Mouse (Mus musculus) frontal cortex, postnatal 25 days (tissue): ENCODE data around the gene Wwox.

Source experiments
- DNase-seq, 2 experiments: peaks; one replicate each; pipeline ENCODE4 v3.0.0; 2022; ENCODE audit warnings: low spot score in 2 of 2

Gene Wwox

GRCm38 (mm10) chr8:115159711-115160374, 720.4 kb downstream of the Wwox start:
- no peak for DNase-seq

GRCm38 (mm10) chr8:115160407-115160806, 721.0 kb downstream of the Wwox start:
- DNase-seq, result no peak

- DNase-seq, result no peak
Measured at GRCm38 (mm10) chr8:115161520-115161919, 722.1 kb downstream of the Wwox start.

- DNase-seq, result no peak
Measured at GRCm38 (mm10) chr8:115164872-115165271, 725.4 kb downstream of the Wwox start.

GRCm38 (mm10) chr8:115173634-115174081, 734.2 kb downstream of the Wwox start:
- DNase-seq, result no peak

- no peak for DNase-seq
Measured at GRCm38 (mm10) chr8:115185431-115185964, 746.0 kb downstream of the Wwox start.

- no peak for DNase-seq
Measured at GRCm38 (mm10) chr8:115186121-115186811, 746.8 kb downstream of the Wwox start.

- no peak for DNase-seq
Measured at GRCm38 (mm10) chr8:115186882-115187281, 747.4 kb downstream of the Wwox start.

- no peak for DNase-seq
Measured at GRCm38 (mm10) chr8:115188446-115188845, 749.0 kb downstream of the Wwox start.

- DNase-seq, result no peak
Measured at GRCm38 (mm10) chr8:115189836-115190235, 750.4 kb downstream of the Wwox start.

GRCm38 (mm10) chr8:115193767-115194166, 754.3 kb downstream of the Wwox start:
- DNase-seq, result no peak

GRCm38 (mm10) chr8:115195334-115195733, 755.9 kb downstream of the Wwox start:
- no peak for DNase-seq

GRCm38 (mm10) chr8:115196859-115197258, 757.4 kb downstream of the Wwox start:
- no peak for DNase-seq

GRCm38 (mm10) chr8:115199204-115199603, 759.7 kb downstream of the Wwox start:
- DNase-seq, result no peak

GRCm38 (mm10) chr8:115199616-115200150, 760.2 kb downstream of the Wwox start:
- DNase-seq, result no peak

GRCm38 (mm10) chr8:115201726-115202125, 762.3 kb downstream of the Wwox start:
- no peak for DNase-seq

- no peak for DNase-seq
Measured at GRCm38 (mm10) chr8:115207480-115207879, 768.0 kb downstream of the Wwox start.

GRCm38 (mm10) chr8:115208415-115209192, 769.1 kb downstream of the Wwox start:
- no peak for DNase-seq

- DNase-seq, result no peak
Measured at GRCm38 (mm10) chr8:115210014-115210413, 770.6 kb downstream of the Wwox start.

GRCm38 (mm10) chr8:115213126-115213525, 773.7 kb downstream of the Wwox start:
- DNase-seq, result no peak

GRCm38 (mm10) chr8:115214870-115215269, 775.4 kb downstream of the Wwox start:
- no peak for DNase-seq

GRCm38 (mm10) chr8:115216801-115217200, 777.3 kb downstream of the Wwox start:
- no peak for DNase-seq
